Mouse (Mus musculus) limb, embryonic 13.5 days (tissue): ENCODE results near the gene Unk. TPM values are rescaled to one million over a fixed set of nuclear protein-coding genes. Genes with fewer than 3 reads are reported as not detected.

Source experiments
- ATAC-seq: fragments of 200-750 bp; cut with Nextera tagmentation; 2 replicates; pipeline ENCODE4 v1.8.0; 2017; ENCODE audit warnings: low read depth, moderate number of reproducible peaks, moderate TSS enrichment; ENCODE audit not compliant: low FRiP score
- H3K27ac ChIP-seq: fragments of 300-500 bp; sonication (generic); 2 replicates; pipeline ENCODE4 v1.5.1; 2015; ENCODE audit warnings: inconsistent platforms, mild to moderate bottlenecking, moderate library complexity
- H3K27me3 ChIP-seq: fragments of 300-500 bp; sonication (generic); 2 replicates; pipeline ENCODE4 v1.6.1; 2015; ENCODE audit warnings: mild to moderate bottlenecking, inconsistent platforms
- H3K36me3 ChIP-seq: fragments of 300-500 bp; sonication (generic); 2 replicates; pipeline ENCODE4 v1.6.1; 2015; ENCODE audit warnings: inconsistent platforms, mild to moderate bottlenecking, moderate library complexity
- H3K4me1 ChIP-seq: fragments of 300-500 bp; sonication (generic); 2 replicates; pipeline ENCODE4 v1.6.1; 2015; ENCODE audit warnings: inconsistent platforms
- H3K4me2 ChIP-seq: fragments of 300-500 bp; sonication (generic); replicated peaks from 2 replicates; pipeline ENCODE4 v1.6.1; 2015; ENCODE audit warnings: inconsistent platforms, mild to moderate bottlenecking, moderate library complexity
- H3K4me3 ChIP-seq: fragments of 300-500 bp; sonication (generic); 2 replicates; pipeline ENCODE4 v1.5.1; 2015; ENCODE audit warnings: moderate library complexity, mild to moderate bottlenecking, inconsistent platforms
- H3K9ac ChIP-seq: fragments of 300-500 bp; sonication (generic); 2 replicates; pipeline ENCODE4 v1.6.1; 2015; ENCODE audit warnings: mild to moderate bottlenecking, inconsistent platforms
- H3K9me3 ChIP-seq: fragments of 300-500 bp; sonication (generic); 2 replicates; pipeline ENCODE4 v1.6.1; 2016; ENCODE audit warnings: inconsistent platforms
- WGBS: fragments of 180-500 bp; shearing (Covaris S2); methylation state at CpG from one replicate; pipeline ENCODE4 v1.1.7; 2015; 5-methylcytosine and 5-hydroxymethylcytosine counted together
- polyA plus RNA-seq: library from polyadenylated mRNA; unstranded; fragments of >200 nt; fragmentation: Nextera tagmentation; extraction: Ambion mirVana; gene quantifications from 2 replicates; pipeline ENCODE4 v1.2.1, GENCODE M21; 2015

Unk gene
- polyA plus RNA-seq, 1 experiment from 2014 or later = 44.8 TPM

GRCm38 (mm10) chr11:116002894-116003293 is 27.2 kb upstream of the Unk start:
- WGBS = 87% methylated on average over 3 of the region's 3 CpGs
- peaks cover 22% of the 10 kb centered on the region for H3K4me1 ChIP-seq

DNA sequence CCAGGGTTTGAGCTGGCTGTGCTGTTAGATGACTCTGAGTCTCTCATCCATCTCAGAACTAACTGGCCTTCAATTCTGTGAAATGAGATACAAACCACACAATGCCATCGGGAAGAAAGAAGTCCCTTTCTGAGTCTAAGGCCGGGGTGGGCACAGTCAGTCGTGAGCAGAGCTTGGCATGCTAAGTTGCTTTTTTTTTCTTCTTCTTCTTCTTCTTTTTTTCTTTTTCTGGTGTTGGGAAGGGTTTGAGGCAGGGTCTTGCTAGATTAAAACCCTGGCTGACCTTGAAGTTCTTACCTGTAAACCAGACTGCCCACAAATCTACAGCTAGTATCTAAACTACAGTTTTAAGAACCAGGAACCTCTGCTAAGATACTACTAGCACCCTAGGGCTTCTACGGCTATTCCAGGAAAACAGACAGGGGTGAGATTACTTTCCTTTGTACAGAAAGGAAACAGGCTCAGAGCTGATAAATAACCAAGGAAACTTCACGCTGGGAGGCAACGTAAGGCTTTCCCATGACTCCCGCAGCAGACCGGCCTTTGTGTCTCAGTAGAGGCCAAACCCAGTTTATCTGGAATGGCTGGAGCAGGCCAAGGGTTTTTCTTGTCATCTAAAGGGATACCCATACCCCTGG is 25.8 kb upstream of the Unk start:
- H3K4me3 ChIP-seq = peak overlapping the region; percentile 42
- H3K9me3 ChIP-seq = no peaks in the 10 kb centered on the region
- H3K36me3 ChIP-seq = peaks cover 33% of the 10 kb centered on the region
- H3K27me3 ChIP-seq = peaks cover 9% of the 10 kb centered on the region; the same call in 1 of the 2 replicates
- H3K9ac ChIP-seq = peak overlapping the region; percentile 68
- peak overlapping the region; percentile 44; the same call in 1 of the 2 replicates for H3K27ac ChIP-seq
- H3K4me1 ChIP-seq = peaks cover 26% of the 10 kb centered on the region
- 40% methylated on average over 8 of the region's 8 CpGs for WGBS
- H3K4me2 ChIP-seq = peak overlapping the region; percentile 77
- ATAC-seq = no peak

More at GRCm38 (mm10) chr11:116002894-116003293, 27.2 kb upstream of the Unk start:
- ATAC-seq = no peak
- Histone ChIP-seq H3K27ac (no peak overlapping the region), H3K27me3 (peaks cover 9% of the 10 kb centered on the region; the same call in 1 of the 2 replicates), H3K4me3 (no peak overlapping the region), H3K9me3 (no peaks in the 10 kb centered on the region), H3K4me2 (no peak overlapping the region), H3K36me3 (peaks cover 19% of the 10 kb centered on the region), H3K9ac (no peak overlapping the region)

- peak overlapping the region; percentile 77 for H3K4me2 ChIP-seq
- 6% methylated on average over 52 of the region's 54 CpGs for WGBS
- H3K9me3 ChIP-seq = no peaks in the 10 kb centered on the region
- peak overlapping the region; percentile 68 for H3K9ac ChIP-seq
- peak overlapping the region; percentile 42 for H3K4me3 ChIP-seq
- peak; percentile 58 for ATAC-seq
- H3K4me1 ChIP-seq = peaks cover 22% of the 10 kb centered on the region
- H3K27me3 ChIP-seq = peaks cover 5% of the 10 kb centered on the region; the same call in 1 of the 2 replicates
- H3K36me3 ChIP-seq = peaks cover 41% of the 10 kb centered on the region
- peak overlapping the region; percentile 75; the same call in 1 of the 2 replicates for H3K27ac ChIP-seq
Measured at GRCm38 (mm10) chr11:116004840-116005700, 25.1 kb upstream of the Unk start.

DNA sequence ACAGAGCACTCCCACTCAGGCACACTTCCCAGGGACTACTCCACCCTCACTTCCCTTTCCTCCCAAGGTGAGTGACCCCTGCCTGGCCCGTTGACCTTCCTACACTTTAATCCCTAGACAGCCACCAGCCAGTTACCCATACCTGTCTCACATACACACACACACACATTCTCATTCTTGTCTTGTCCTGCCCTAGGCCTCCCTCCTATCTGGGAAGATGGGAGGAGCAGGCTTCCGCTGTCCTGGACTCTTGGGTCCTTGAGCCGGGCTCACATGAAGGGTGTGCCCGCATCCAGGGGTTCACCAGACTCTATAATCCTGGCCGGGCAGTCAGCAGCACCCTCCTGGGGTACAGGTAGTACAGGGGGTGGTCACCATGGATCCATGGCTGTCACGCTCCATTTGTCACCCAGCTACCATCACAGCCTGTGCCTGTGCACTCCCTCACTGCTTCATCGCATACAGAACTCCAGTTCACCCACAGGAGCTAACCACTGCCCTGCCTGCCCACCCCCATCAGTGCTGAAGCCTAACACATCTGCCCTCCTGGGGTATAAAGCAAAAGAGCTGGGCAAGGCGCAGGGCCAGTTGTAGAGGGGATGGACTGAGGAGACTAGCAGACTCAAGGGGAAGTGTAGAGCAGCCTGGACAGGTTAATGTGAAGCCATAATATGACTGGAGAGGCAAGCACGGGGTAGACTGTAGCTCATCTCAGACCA is 24.3 kb upstream of the Unk start:
- Histone ChIP-seq H3K27ac (peak overlapping the region; percentile 75; the same call in 1 of the 2 replicates), H3K36me3 (peaks cover 48% of the 10 kb centered on the region), H3K9me3 (no peaks in the 10 kb centered on the region), H3K27me3 (no peaks in the 10 kb centered on the region), H3K4me3 (peak overlapping the region; percentile 42), H3K4me2 (peak overlapping the region; percentile 77), H3K9ac (peak overlapping the region; percentile 68; the same call in 1 of the 2 replicates), H3K4me1 (peaks cover 25% of the 10 kb centered on the region)
- 73% methylated on average over 9 of the region's 9 CpGs for WGBS
- ATAC-seq = 0 out of 2 replicates have a peak, but pooled peaks have one; percentile 7

DNA sequence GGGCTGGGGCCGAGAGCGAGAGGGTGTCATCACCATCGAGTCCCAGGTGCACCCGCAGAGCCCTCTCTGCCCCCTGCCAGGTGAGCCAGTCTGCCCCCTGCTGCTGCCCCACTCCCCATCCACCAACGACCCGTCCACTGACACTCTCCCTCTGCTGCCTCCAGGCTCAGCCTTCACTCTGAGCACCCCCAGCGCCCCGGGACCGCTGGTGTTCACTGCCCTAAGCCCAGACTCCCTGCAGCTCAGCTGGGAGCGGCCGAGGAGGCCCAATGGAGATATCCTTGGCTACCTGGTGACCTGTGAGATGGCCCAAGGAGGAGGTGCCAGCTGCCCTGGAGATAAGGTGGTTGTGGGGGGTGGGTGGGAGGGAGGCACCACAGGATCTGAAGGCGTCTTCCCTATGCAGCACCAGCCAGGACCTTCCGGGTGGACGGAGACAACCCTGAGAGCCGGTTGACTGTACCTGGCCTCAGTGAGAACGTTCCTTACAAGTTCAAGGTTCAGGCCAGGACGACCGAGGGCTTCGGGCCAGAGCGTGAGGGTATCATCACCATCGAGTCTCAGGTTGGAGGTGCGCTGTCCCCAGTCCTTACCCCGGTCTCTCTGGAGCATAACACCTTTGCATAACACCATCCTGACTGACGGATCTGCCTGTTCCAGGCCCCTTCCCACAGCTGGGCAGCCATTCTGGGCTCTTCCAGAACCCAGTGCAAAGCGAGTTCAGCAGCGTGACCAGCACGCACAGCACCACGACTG is 22.8 kb upstream of the Unk start:
- peaks cover 36% of the 10 kb centered on the region for H3K4me1 ChIP-seq
- no peak overlapping the region for H3K4me2 ChIP-seq

GRCm38 (mm10) chr11:116008411-116008810 is 21.7 kb upstream of the Unk start:
- Histone ChIP-seq H3K4me2 (no peak overlapping the region), H3K4me3 (no peak overlapping the region), H3K9ac (no peak overlapping the region; the same call in 1 of the 2 replicates), H3K4me1 (peaks cover 44% of the 10 kb centered on the region), H3K36me3 (peaks cover 50% of the 10 kb centered on the region), H3K27ac (no peak overlapping the region), H3K27me3 (no peaks in the 10 kb centered on the region), H3K9me3 (no peaks in the 10 kb centered on the region)
- no peak for ATAC-seq
- 81% methylated on average over 11 of the region's 11 CpGs for WGBS

More for the DNA sequence above, 22.8 kb upstream of the Unk start:
- H3K9ac ChIP-seq = peak overlapping the region; percentile 13; the same call in 1 of the 2 replicates
- WGBS = 86% methylated on average over 28 of the region's 28 CpGs
- ATAC-seq = no peak
- no peak overlapping the region for H3K27ac ChIP-seq
- H3K36me3 ChIP-seq = peaks cover 50% of the 10 kb centered on the region
- no peak overlapping the region for H3K4me3 ChIP-seq
- H3K9me3 ChIP-seq = no peaks in the 10 kb centered on the region
- H3K27me3 ChIP-seq = no peaks in the 10 kb centered on the region

GRCm38 (mm10) chr11:116008832-116009375 is 21.2 kb upstream of the Unk start:
- Histone ChIP-seq H3K36me3 (peaks cover 50% of the 10 kb centered on the region), H3K27ac (no peak overlapping the region), H3K4me2 (no peak overlapping the region), H3K4me3 (no peak overlapping the region), H3K9me3 (no peaks in the 10 kb centered on the region), H3K27me3 (no peaks in the 10 kb centered on the region), H3K9ac (no peak overlapping the region), H3K4me1 (peaks cover 44% of the 10 kb centered on the region)
- WGBS = 60% methylated on average over 13 of the region's 13 CpGs
- ATAC-seq = no peak

- Histone ChIP-seq H3K4me3 (no peak overlapping the region), H3K9ac (no peak overlapping the region), H3K27me3 (no peaks in the 10 kb centered on the region), H3K27ac (no peak overlapping the region), H3K4me2 (no peak overlapping the region), H3K36me3 (peaks cover 50% of the 10 kb centered on the region), H3K4me1 (peaks cover 40% of the 10 kb centered on the region), H3K9me3 (no peaks in the 10 kb centered on the region)
- 90% methylated on average over 11 of the region's 11 CpGs for WGBS
- ATAC-seq = no peak
Measured at GRCm38 (mm10) chr11:116009661-116010060, 20.5 kb upstream of the Unk start.

DNA sequence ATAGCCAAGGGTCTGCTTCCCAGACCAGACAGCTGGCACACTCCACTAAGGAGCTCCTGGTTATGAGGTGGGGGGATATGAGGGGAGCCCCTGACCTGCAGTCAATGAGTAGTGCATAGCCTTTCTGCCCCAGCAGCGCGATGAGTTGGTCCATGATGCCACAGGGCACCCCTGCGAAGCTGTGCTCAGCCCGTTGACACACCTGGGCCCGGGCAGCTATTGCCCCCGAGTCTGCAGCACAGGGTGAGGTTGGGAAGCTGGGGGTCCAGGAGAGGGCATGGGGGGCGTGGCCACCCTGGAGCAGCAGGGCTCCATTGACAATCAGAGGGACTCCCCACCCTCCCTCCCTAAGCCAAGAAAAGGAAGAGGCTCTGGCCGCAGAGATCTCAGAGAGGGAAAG is 20.0 kb upstream of the Unk start:
- no peak overlapping the region for H3K9ac ChIP-seq
- H3K9me3 ChIP-seq = no peaks in the 10 kb centered on the region
- WGBS = 91% methylated on average over 8 of the region's 8 CpGs
- peaks cover 35% of the 10 kb centered on the region for H3K4me1 ChIP-seq
- H3K27ac ChIP-seq = no peak overlapping the region
- ATAC-seq = no peak
- peaks cover 50% of the 10 kb centered on the region for H3K36me3 ChIP-seq
- H3K4me2 ChIP-seq = no peak overlapping the region
- H3K27me3 ChIP-seq = no peaks in the 10 kb centered on the region
- no peak overlapping the region for H3K4me3 ChIP-seq

DNA sequence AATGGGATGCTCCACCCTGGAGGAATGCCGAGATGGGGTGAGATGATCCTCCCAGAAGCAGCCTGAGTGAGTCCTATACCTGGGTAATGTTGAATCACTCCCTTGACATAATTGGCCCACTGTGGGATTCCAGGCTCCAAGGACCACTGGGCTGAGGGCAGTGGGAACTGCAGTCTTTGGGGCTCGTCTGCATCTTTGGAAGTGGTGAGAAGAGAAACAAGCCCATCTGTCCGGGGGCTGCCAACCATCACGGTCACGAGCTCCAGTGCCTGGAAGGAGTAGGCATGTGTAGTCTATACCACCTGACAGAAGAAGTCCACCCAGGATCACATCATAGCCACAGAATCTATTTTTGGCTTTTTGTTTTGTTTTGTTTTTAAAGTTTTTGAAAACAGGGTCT is 19.2 kb upstream of the Unk start:
- peaks cover 27% of the 10 kb centered on the region for H3K4me1 ChIP-seq
- no peaks in the 10 kb centered on the region for H3K27me3 ChIP-seq
- H3K27ac ChIP-seq = no peak overlapping the region
- peak overlapping the region; percentile 70 for H3K4me2 ChIP-seq
- ATAC-seq = no peak
- peaks cover 50% of the 10 kb centered on the region for H3K36me3 ChIP-seq
- H3K9me3 ChIP-seq = no peaks in the 10 kb centered on the region
- H3K4me3 ChIP-seq = no peak overlapping the region
- H3K9ac ChIP-seq = no peak overlapping the region
- 88% methylated on average over 5 of the region's 5 CpGs for WGBS
